Mouse (Mus musculus): ENCODE data around the gene Prdm11. TPM values are rescaled to one million over a fixed set of nuclear protein-coding genes. Genes with fewer than 3 reads are reported as not detected.

The Prdm11 gene
- polyA plus RNA-seq, 1 experiment from 2014 or later = 4.8 TPM

- ChIA-PET CTCF (interaction anchor here (1.4 kb wide), 1 partner anchor 12 kb away, joined by 4 read pairs; no protein-coding TSS in a partner anchor), POLR2A (interaction anchor here (0.7 to 1.1 kb wide), 2 partner anchors 15 to 38 kb away, joined by 3 to 6 read pairs; no protein-coding TSS in a partner anchor)
- DNase-seq (ENCODE audit: low read depth, low spot score) (no peak), ATAC-seq (no peak)
- no peaks in the 10 kb centered on the region for H3K27me3 ChIP-seq
- in situ Hi-C loops (cut with MboI; ENCODE audit: low pct_unique_long_range_greater_than_20kb) = no loop called here
- no peak for TF ChIP-seq CTCF (IDR thresholded peaks at IDR 0.05)
Observed at GRCm38 (mm10) chr2:92934312-92934982, 111.5 kb downstream of the Prdm11 start.

GRCm38 (mm10) chr2:92933379-92933778 lies 112.6 kb downstream of the Prdm11 start:
- no peak for ATAC-seq
- in situ Hi-C loops (cut with MboI; ENCODE audit: low pct_unique_long_range_greater_than_20kb) = no loop called here
- DNase-seq (ENCODE audit: low read depth, low spot score) = no peak
- H3K27me3 ChIP-seq = no peaks in the 10 kb centered on the region
- ChIA-PET POLR2A (no interaction called here), CTCF (no interaction called here)
- no peak for TF ChIP-seq CTCF (IDR thresholded peaks at IDR 0.05)

GRCm38 (mm10) chr2:92931061-92931460 lies 114.9 kb downstream of the Prdm11 start:
- in situ Hi-C loops (cut with MboI; ENCODE audit: low pct_unique_long_range_greater_than_20kb) = no loop called here
- CTCF ChIA-PET = no interaction called here
- POLR2A ChIA-PET = no interaction called here
- no peak for TF ChIP-seq CTCF (IDR thresholded peaks at IDR 0.05)
- DNase-seq (ENCODE audit: low read depth, low spot score) (no peak), ATAC-seq (no peak)
- H3K27me3 ChIP-seq = no peaks in the 10 kb centered on the region

- no peak for DNase-seq (ENCODE audit: low read depth, low spot score)
- ChIA-PET POLR2A (no interaction called here), CTCF (interaction anchor here (1.1 kb wide), 1 partner anchor 19 kb away, joined by 3 read pairs; no protein-coding TSS in a partner anchor)
- in situ Hi-C loops (cut with MboI; ENCODE audit: low pct_unique_long_range_greater_than_20kb) = no loop called here
- no peak for TF ChIP-seq CTCF (IDR thresholded peaks at IDR 0.05)
- ATAC-seq = no peak
- H3K27me3 ChIP-seq = no peaks in the 10 kb centered on the region
Observed at GRCm38 (mm10) chr2:92929696-92930095, 116.3 kb downstream of the Prdm11 start.

GRCm38 (mm10) chr2:92924677-92925259 lies 121.2 kb downstream of the Prdm11 start:
- no peak for TF ChIP-seq CTCF (IDR thresholded peaks at IDR 0.05)
- in situ Hi-C loops (cut with MboI; ENCODE audit: low pct_unique_long_range_greater_than_20kb) = no loop called here
- DNase-seq (ENCODE audit: low read depth, low spot score) (no peak), ATAC-seq (no peak)
- ChIA-PET POLR2A (no interaction called here), CTCF (interaction anchor here (1.3 kb wide), 1 partner anchor 29 kb away, joined by 3 read pairs; no protein-coding TSS in a partner anchor)
- H3K27me3 ChIP-seq = no peaks in the 10 kb centered on the region

DNA sequence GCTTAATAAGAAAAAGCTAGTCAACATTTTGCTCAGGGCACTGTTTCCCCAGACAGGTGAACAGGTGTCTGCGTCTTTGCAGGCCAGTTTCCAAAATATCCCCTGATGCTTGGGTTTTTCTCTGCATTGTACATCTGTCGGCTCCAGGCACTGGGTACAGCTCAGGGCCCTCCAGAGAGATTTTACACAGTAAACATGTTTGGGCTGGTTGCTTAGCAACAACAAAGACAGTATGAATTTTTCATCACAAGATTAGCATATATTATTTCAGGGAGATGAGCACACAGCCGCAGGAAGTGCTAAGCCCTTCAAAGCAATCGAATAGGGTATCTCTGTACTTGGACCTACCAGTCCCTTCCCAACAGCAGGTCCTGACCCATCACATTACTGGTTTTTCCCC lies 125.3 kb downstream of the Prdm11 start:
- in situ Hi-C loops (cut with MboI; ENCODE audit: low pct_unique_long_range_greater_than_20kb) = no loop called here
- TF ChIP-seq CTCF (IDR thresholded peaks at IDR 0.05) = no peak
- DNase-seq (ENCODE audit: low read depth, low spot score) (no peak), ATAC-seq (no peak)
- ChIA-PET CTCF (no interaction called here), POLR2A (no interaction called here)
- peaks cover 2% of the 10 kb centered on the region for H3K27me3 ChIP-seq

DNA sequence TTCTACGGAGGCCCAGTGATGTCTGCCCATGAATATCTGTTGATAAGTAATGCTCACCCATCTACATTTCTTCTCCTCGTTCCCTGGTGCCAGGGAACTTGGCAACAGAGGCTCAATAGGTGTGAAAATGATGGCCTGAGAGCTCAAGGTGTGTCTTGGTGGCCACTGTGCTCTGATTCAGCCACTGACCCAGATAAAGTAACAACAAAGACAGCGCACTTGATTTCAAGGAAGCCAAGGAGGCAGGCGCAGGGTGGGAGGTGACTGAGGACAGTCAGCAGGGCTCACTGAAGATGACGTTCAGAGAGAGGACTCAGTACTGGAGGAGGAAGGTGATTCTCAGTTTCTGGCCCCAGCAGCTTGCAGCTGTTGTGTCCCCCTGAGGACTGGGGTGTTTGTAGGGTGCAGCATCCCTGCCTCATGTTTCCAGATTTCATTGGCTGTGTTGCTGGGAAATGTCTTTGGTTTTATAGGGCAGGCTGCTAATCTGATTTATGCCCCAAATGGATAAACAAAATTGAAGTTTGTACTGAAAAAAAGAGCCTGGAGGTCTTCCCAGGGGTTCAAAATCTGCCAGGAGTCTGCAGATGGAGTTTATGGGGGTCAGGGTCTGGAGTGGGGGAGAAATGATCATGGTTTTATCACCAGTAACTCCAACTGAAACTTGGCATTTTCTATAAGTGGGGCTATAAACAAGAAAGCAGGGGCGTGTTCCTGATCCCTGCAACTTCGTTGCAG lies 128.4 kb downstream of the Prdm11 start:
- peaks cover 2% of the 10 kb centered on the region for H3K27me3 ChIP-seq
- TF ChIP-seq CTCF (IDR thresholded peaks at IDR 0.05) = no peak
- in situ Hi-C loops (cut with MboI; ENCODE audit: low pct_unique_long_range_greater_than_20kb) = no loop called here
- ChIA-PET POLR2A (no interaction called here), CTCF (no interaction called here)
- DNase-seq (ENCODE audit: low read depth, low spot score) = no peak
- ATAC-seq = no peak

- POLR2A ChIA-PET = no interaction called here
- peaks cover 2% of the 10 kb centered on the region for H3K27me3 ChIP-seq
- no peak for ATAC-seq
- TF ChIP-seq CTCF (IDR thresholded peaks at IDR 0.05) = no peak
- CTCF ChIA-PET = interaction anchor here (0.5 to 1.1 kb wide), 2 partner anchors 153 to 260 kb away, joined by 3 read pairs; no protein-coding TSS in a partner anchor
- in situ Hi-C loops (cut with MboI; ENCODE audit: low pct_unique_long_range_greater_than_20kb) = no loop called here
- no peak for DNase-seq (ENCODE audit: low read depth, low spot score)
Observed at GRCm38 (mm10) chr2:92915659-92916631, 130.0 kb downstream of the Prdm11 start.

Other genes starting within 250 kb of the Prdm11 start
- gene Syt13, start 131.1 kb downstream of the Prdm11 start, polyA plus RNA-seq (2021) = 0.14 TPM
- 37.9 TPM for gene Trp53i11, start 141.4 kb upstream of the Prdm11 start, polyA plus RNA-seq (2021)

All from Patski (cell line).